Mouse (Mus musculus): ENCODE measurements at regions not wholly inside any gene's neighbourhood (a gene's known extent, or its start where the extent isn't known, plus 50 kb on each side); places are given as distances from the start of the nearest gene placed in this dataset.

- CTCF ChIA-PET = no interaction called here
These were observed 320.7 kb upstream of the Clint1 start for GRCm38 (mm10) chr11:45531044-45531626.

- CTCF ChIA-PET = interaction anchor here (0.7 to 1.1 kb wide), 3 partner anchors 173 to 928 kb away, joined by 3 read pairs; no protein-coding TSS in a partner anchor
These were observed 318.3 kb upstream of the Clint1 start for GRCm38 (mm10) chr11:45533402-45534056.

DNA sequence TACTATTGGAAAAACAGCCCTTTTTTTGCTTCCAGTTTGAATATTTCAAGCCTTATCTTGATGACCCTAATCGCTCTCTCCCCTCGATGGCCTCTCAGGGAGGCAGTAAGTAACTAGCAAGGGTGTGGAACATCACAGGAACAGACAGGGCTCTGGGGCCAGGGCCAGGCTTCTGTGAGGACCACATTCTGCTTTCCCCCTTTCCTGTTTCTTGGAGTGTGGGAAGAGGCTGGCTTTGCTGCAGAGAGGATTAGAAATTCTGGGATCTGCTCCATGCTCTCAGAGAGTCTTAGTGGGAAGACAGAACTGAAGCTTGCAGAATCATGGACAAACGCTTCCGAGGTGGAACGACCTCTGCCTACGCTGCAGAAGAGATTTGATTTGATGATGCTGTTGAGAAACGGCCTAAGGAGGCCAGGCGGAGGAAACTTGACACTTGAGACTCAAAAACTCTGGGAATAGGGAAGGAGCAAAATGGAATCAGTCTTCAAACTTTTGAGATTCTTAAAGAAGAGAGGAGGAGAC is 316.3 kb upstream of the Clint1 start:
- CTCF ChIA-PET = interaction anchor here (0.7 kb wide), 1 partner anchor 619 kb away, joined by 5 read pairs; no protein-coding TSS in a partner anchor

GRCm38 (mm10) chr11:45538011-45538410 is 313.8 kb upstream of the Clint1 start:
- CTCF ChIA-PET = interaction anchor here (0.6 to 0.8 kb wide), 2 partner anchors 397 to 681 kb away, joined by 4 to 7 read pairs; no protein-coding TSS in a partner anchor

GRCm38 (mm10) chr11:45539459-45539858 is 312.4 kb upstream of the Clint1 start:
- CTCF ChIA-PET = interaction anchor here (0.6 kb wide), 1 partner anchor 929 kb away, joined by 6 read pairs; no protein-coding TSS in a partner anchor

DNA sequence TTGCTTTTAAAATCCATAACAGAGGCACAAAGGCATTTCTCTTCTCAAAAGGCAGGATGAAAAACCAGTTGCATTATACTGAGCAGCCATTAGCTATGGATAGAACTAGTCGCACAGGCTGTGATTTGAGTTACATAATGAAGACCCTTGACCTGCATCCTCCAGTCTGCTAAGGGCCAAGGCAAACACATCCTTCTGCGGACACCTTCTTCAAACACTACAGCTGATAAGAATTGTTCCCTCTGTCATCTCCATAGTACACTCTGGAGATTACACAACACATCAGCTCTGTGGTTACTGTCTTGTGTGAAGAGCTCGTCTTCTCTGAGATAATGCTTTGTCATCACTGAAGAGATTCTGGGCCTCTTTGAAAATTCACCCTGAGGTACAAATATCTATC is 307.3 kb upstream of the Clint1 start:
- CTCF ChIA-PET = no interaction called here

DNA sequence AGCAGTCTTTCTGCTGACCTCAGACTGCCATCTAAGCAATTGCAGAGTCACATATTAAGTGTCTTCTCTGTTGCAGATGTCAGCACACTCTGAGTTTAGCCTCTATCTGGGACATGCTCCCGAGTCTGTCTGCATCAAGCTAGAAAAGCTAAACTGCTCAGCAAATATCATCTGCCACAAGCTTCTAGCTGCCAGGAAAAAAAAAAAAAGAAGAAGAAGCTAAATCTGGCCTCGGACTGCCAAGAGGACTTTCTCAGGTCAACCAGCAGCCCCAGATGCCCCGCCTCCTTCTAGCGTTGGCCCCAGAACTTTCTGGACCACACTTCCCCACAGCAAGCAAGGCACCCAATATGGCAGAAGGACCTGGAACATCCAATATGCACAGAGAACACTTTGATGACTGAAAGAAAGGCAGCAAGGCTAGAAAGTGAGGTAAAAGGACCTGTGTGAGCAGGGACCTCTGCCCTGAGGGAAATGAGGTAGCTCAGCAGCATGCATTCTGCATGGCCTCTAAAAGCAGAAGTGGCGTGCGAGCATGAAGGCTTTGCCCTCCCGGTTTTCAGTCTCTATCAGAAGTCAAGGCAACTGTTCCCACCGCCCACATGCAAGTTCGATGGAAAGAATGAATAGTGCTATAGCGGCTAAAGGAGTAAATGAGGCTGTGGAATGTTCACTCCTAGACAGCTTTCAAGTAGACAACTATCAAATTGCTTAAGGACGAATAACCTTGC is 305.8 kb upstream of the Clint1 start:
- CTCF ChIA-PET = no interaction called here

DNA sequence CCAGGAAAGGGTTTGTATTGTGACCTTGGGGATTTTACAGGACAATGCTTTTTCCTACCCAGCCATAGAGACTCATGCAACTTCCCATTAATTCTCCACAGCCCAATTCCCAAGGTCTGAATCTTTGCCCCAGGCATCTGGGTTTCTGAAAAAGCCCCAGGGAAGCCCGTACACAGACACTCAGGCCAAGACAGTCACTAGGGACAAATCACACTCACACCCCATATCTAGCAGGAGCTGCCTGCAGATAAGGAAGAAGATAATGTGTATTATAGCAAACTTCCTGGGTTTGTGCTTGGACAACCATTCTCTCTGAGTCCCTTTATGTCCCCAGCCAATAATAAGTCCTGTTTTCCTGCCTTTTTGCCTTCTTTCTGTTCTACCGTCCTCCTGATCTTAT is 305.0 kb upstream of the Clint1 start:
- CTCF ChIA-PET = interaction anchor here (0.5 to 0.6 kb wide), 2 partner anchors 435 to 706 kb away, joined by 4 to 8 read pairs; no protein-coding TSS in a partner anchor

- CTCF ChIA-PET = no interaction called here
These were observed 301.5 kb upstream of the Clint1 start for GRCm38 (mm10) chr11:45550376-45550775.

- CTCF ChIA-PET = no interaction called here
These were observed 274.2 kb upstream of the Clint1 start for GRCm38 (mm10) chr11:45577469-45578154.

DNA sequence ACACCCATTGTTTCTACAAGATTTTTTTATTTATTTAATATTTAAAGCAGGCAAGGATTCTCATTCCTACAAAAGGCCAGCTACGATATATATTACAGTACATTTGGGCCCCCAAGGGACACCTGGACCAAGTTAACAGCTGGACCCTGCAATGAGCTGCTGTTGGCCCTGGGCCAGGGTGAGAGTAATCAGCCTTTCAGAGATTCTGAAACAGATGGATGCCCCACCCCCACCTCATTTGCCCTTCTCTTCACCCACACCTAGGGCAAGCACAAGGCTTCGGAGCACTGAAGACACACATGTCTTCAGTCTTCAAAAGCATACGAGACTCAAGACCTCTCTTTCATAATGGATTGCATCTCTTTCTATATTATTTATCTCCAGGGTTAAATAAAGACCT is 259.5 kb upstream of the Clint1 start:
- CTCF ChIA-PET = no interaction called here

- CTCF ChIA-PET = interaction anchor here (0.5 kb wide), 1 partner anchor 309 kb away, joined by 4 read pairs; no protein-coding TSS in a partner anchor
These were observed 258.8 kb upstream of the Clint1 start for GRCm38 (mm10) chr11:45592890-45593642.

DNA sequence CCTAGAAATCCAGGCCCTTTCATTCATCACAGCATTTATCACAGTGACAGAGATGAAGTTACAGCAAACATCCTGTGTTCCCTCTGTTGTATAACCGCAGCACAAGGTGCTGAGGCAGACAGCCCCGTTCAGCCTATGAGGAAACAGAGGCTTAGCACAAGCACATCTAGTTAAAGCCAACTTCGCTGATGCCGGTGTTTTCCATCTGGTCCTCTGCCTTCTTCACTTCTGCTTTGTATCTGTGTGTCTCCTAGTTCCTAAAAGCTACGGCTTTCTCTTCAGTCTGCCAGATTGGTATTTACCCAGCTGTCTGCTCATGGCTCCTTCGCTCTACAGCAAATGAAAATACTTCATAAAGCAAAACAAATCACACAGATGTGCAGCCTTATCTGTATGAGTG is 256.5 kb upstream of the Clint1 start:
- CTCF ChIA-PET = no interaction called here

DNA sequence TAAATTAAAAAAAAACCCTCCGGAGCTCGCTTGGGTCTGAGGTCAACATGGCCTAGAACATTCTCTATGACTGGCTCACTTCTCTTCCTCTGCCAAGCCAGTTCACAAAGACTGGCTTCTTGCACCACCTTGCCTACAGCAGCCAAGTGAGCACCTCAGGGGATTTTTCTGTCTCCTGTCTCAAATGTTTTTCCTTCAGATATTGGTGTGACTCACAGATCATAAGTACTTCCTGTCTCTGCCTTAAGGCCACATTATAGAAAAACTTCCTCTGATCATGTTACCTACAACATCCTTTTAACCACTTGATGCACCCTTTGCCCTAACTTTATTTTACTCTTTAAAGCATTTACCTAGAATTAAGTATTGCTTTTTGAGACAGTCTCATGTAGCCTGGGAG is 230.0 kb upstream of the Clint1 start:
- CTCF ChIA-PET = no interaction called here

DNA sequence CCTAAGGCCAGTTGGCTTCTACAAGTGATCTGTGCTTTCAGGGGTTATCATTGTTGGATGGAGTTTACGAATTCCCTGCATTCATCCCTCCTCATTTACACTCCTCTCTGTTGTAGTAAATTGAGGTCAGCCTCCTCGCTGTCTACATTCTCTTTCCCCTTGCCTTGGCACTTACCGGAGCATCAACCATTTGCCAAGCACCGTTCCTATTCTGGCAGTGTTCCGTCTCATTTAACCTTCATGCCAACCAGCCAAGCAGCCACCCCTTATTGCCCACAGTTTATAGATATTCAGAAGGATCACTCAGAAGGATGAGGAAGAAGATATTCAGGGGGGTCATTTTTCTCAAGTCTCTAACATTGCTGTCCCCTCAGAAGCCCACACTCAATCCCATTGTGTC is 229.2 kb upstream of the Clint1 start:
- CTCF ChIA-PET = no interaction called here

DNA sequence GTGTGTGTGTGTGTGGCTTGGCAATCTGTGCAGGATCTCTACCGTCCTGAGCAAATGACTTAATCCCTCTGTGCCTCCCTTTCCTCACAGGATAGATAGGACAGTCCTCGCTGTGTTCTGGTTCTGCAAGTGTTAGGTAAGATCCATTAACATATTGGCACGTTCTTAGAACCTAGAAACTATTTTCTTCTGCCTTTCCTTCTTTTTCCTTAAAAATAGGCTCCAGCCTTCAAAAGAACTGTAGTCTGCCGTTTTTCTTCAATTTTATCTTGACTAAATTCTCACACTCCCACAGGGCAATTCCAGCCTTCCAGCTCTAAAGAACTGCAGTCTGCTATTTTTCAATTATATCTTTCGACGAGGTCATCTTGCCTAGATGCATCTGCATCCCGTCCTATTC is 227.6 kb upstream of the Clint1 start:
- CTCF ChIA-PET = no interaction called here

DNA sequence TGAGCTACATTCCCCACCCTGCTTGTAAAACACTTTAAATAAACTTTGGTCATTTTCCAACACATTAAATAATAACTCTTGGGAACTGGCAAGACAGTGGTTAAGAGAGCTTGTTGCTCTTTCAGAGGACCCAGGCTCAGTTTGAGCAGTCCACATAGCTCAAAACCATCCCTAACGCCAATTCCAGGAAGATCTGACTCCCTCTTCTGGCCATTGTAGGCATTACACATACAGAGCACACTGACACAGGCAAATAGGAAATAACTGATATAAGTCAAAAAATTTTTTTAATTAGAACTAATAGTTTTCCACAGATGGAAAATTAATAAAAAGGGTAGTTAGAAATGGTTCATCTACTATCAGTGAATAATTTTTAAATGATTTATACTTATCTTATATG is 222.6 kb upstream of the Clint1 start:
- CTCF ChIA-PET = interaction anchor here (0.5 kb wide), 1 partner anchor 1188 kb away, joined by 3 read pairs; no protein-coding TSS in a partner anchor

- CTCF ChIA-PET = interaction anchor here (0.6 kb wide), 1 partner anchor 131 kb away, joined by 3 read pairs; no protein-coding TSS in a partner anchor
These were observed 217.2 kb upstream of the Clint1 start for GRCm38 (mm10) chr11:45634535-45635235.

GRCm38 (mm10) chr11:45635896-45636295 is 216.0 kb upstream of the Clint1 start:
- CTCF ChIA-PET = interaction anchor here (0.7 to 0.9 kb wide), 2 partner anchors 11 to 620 kb away, joined by 3 to 25 read pairs; no protein-coding TSS in a partner anchor

- CTCF ChIA-PET = interaction anchor here (0.6 kb wide), 1 partner anchor 857 kb away, joined by 7 read pairs; no protein-coding TSS in a partner anchor
These were observed 212.6 kb upstream of the Clint1 start for GRCm38 (mm10) chr11:45639236-45639635.

Data from spleen, embryonic (tissue).